Mouse (Mus musculus) hindbrain, embryonic 16.5 days (tissue): ENCODE measurements around the gene Tiam1. TPM values are rescaled to one million over a fixed set of nuclear protein-coding genes. Genes with fewer than 3 reads are reported as not detected.
A peak's percentile ranks its signal among the peaks of the same experiment; 100 is the strongest.

ENCODE experiments used
- ATAC-seq: fragments of 200-750 bp; cut with Nextera tagmentation; 2 replicates; pipeline ENCODE4 v1.8.0; 2017; ENCODE audit warnings: moderate TSS enrichment, moderate library complexity
- H3K27ac ChIP-seq: fragments of 300-500 bp; sonication (generic); 2 replicates; pipeline ENCODE4 v1.5.1; 2014; ENCODE audit warnings: low read depth, mild to moderate bottlenecking, control low read depth, low read length, moderate library complexity
- H3K27me3 ChIP-seq: fragments of 300-500 bp; sonication (generic); replicated peaks from 2 replicates; pipeline ENCODE4 v1.6.1; 2014; ENCODE audit warnings: low read length; ENCODE audit not compliant: control insufficient read depth, insufficient read depth
- H3K36me3 ChIP-seq: fragments of 300-500 bp; sonication (generic); 2 replicates; pipeline ENCODE4 v1.6.1; 2014; ENCODE audit warnings: mild to moderate bottlenecking, low read length, moderate library complexity, mixed read lengths; ENCODE audit not compliant: control insufficient read depth, insufficient read depth
- H3K4me1 ChIP-seq: fragments of 300-500 bp; sonication (generic); 2 replicates; pipeline ENCODE4 v1.6.1; 2014; ENCODE audit warnings: low read depth, low read length; ENCODE audit not compliant: control insufficient read depth, insufficient read depth
- H3K4me2 ChIP-seq: fragments of 300-500 bp; sonication (generic); 2 replicates; pipeline ENCODE4 v1.6.1; 2014; ENCODE audit warnings: mild to moderate bottlenecking, low read length, control low read depth, moderate library complexity
- H3K4me3 ChIP-seq: fragments of 300-500 bp; sonication (generic); 2 replicates; pipeline ENCODE4 v1.5.1; 2014; ENCODE audit warnings: mild to moderate bottlenecking, low read length, control low read depth, moderate library complexity
- H3K9ac ChIP-seq: fragments of 300-500 bp; sonication (generic); 2 replicates; pipeline ENCODE4 v1.6.1; 2014; ENCODE audit warnings: low read depth, mild to moderate bottlenecking, control low read depth, low read length, moderate library complexity
- H3K9me3 ChIP-seq: fragments of 300-500 bp; sonication (generic); 2 replicates; pipeline ENCODE4 v1.6.1; 2014; ENCODE audit warnings: mild to moderate bottlenecking, low read length, moderate library complexity; ENCODE audit not compliant: control insufficient read depth
- WGBS: fragments of 180-500 bp; shearing (Covaris S2); extraction: QIAGEN DNeasy Blood & Tissue Kit; methylation state at CpG from one replicate; pipeline ENCODE4 v1.1.7; 2014; 5-methylcytosine and 5-hydroxymethylcytosine counted together
- polyA plus RNA-seq: library from polyadenylated mRNA; unstranded; fragments of >200 nt; fragmentation: Nextera tagmentation; extraction: Ambion mirVana; gene quantifications from 2 replicates; pipeline ENCODE4 v1.2.1, GENCODE M21; 2015

Gene Tiam1
- polyA plus RNA-seq, 1 experiment from 2014 or later = 16.6 TPM

DNA sequence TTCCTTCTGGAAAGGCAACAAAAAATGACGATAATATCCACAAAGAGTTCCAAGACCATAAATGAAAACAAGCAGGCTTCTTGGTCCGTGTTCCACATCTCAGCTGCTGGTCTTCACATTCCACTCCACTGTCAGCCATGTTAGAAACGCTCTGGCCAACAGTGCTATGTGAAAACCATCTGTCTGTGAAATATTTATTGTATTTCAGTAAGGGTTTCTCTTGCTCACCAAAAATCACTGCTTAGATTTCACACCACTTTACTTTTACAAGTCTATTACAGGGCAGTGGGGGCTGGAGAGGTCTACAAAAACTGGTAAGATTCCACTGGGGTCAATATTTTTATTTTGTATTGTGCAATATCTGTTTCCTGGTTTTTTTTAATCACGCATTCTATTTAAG, 127.5 kb downstream of the Tiam1 start:
- 73% methylated on average over 4 of the region's 4 CpGs for WGBS
- Histone ChIP-seq H3K9ac (no peak overlapping the region), H3K4me3 (no peak overlapping the region), H3K27ac (no peak overlapping the region), H3K4me1 (no peaks in the 10 kb centered on the region; the same call in 1 of the 2 replicates), H3K9me3 (no peaks in the 10 kb centered on the region), H3K4me2 (no peak overlapping the region), H3K36me3 (no peaks in the 10 kb centered on the region), H3K27me3 (no peaks in the 10 kb centered on the region)
- ATAC-seq = no peak

DNA sequence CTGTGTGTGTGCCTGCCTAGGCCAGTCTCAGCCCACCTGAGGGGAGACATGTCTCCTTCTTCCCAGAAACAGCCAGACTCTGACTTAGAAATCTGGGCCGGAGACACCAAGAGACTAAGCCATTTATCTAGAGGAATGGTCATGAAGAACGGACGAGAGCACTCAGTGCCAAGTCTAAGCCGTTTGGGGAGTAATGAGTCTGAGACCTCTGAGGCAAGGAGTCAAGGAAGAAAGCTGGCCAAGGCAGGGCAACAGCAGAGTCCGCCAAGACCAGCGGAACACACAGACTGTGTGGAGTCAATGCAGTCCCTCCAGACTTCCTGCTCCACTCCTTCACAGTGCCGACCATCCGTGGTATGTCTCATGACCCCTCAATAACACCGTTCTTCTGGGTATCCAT, 129.0 kb downstream of the Tiam1 start:
- Histone ChIP-seq H3K27me3 (no peaks in the 10 kb centered on the region), H3K36me3 (no peaks in the 10 kb centered on the region), H3K4me3 (no peak overlapping the region), H3K4me2 (no peak overlapping the region), H3K27ac (no peak overlapping the region), H3K9me3 (no peaks in the 10 kb centered on the region), H3K9ac (no peak overlapping the region), H3K4me1 (no peaks in the 10 kb centered on the region; the same call in none of the 2 replicates)
- WGBS = 85% methylated on average over 9 of the region's 9 CpGs
- no peak for ATAC-seq

DNA sequence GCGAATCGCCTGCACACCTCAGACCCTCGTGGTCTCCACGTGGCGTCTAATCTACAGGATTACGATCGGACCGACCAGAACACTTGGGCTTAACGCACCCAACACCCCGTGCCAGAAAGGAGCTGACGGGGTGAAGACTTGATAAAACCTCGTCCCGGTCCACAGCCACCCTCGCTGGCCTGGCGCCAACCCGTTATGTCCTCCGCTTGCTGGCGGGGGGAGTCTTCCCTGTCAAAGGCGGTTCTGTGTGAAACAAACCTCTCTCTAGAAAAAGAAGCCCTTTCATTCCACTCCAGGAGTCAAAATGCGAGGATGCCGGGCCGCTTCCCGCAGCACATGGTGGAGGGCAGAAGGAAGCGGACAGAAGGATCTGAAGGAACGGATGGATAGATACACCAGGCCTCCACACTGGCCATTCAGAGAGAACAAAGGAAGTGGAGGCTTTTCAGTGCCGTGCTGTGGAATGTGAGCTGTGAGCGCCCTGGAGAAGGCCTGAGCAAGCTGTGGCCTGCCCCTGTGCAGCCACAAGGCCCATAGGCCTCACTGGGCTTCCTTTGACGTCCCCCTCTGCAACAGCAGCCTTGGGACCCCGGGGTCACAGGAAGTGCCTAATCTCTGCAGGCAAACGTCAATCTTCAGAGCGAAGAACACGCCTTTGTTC, 131.9 kb downstream of the Tiam1 start:
- ATAC-seq = peak; percentile 67
- WGBS = 62% methylated on average over 32 of the region's 32 CpGs

DNA sequence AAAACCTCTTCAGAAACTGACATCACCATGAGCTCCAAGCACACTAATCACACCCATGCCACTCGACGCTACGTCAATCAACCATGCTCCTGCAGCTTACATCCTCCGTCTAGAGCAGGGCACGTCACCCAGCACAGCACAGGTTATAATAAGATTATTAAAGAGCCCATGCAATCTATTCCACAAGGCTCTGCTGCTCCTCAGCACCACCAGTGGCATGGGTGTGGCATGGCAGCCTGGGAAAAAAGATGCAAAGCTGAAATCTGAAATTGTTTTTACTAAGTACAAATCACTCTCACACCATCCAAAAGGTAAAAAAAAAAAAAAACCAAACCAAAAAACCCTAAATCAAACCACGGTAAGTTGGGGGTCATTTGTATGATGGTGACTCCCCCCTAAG, 135.1 kb downstream of the Tiam1 start:
- no peak overlapping the region for H3K4me3 ChIP-seq
- no peak for ATAC-seq
- H3K36me3 ChIP-seq = no peaks in the 10 kb centered on the region
- H3K27ac ChIP-seq = no peak overlapping the region
- WGBS = 87% methylated on average over 6 of the region's 6 CpGs
- H3K4me2 ChIP-seq = no peak overlapping the region
- H3K4me1 ChIP-seq = no peaks in the 10 kb centered on the region; the same call in none of the 2 replicates
- H3K9me3 ChIP-seq = no peaks in the 10 kb centered on the region
- no peak overlapping the region for H3K9ac ChIP-seq
- H3K27me3 ChIP-seq = no peaks in the 10 kb centered on the region

More for the DNA sequence above, 131.9 kb downstream of the Tiam1 start:
- Histone ChIP-seq H3K9ac (no peak overlapping the region), H3K4me1 (no peaks in the 10 kb centered on the region; the same call in none of the 2 replicates), H3K9me3 (no peaks in the 10 kb centered on the region), H3K27me3 (no peaks in the 10 kb centered on the region), H3K36me3 (no peaks in the 10 kb centered on the region), H3K4me3 (no peak overlapping the region), H3K4me2 (no peak overlapping the region), H3K27ac (no peak overlapping the region)

DNA sequence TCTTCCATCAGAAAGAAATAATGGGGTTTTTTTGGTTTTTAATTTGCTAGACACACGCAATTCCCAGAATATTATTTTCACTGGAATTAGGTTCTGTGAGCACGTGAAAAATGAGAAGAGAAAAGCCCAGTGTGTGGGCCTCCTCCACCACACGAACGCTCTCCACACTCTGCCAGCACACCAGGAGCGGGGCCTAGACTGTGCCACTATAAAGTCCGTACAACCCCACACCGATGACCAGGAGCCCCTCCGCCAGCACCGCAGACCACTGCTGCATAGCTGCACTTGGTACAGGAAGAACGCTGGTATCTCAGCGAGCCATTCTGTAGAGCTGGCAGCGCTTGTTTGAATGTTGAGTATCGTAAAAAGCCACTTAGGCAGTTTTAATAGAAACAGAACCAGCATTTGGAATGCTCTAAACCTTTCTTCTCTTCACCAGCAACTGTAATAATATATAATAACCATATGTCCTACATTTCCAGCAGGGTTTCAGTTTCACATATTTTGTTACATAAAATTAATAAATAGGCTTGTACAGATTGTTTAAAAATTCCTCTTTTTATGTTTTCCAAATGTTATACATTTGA, 136.1 kb downstream of the Tiam1 start:
- H3K9ac ChIP-seq = no peak overlapping the region
- H3K27me3 ChIP-seq = no peaks in the 10 kb centered on the region
- H3K4me3 ChIP-seq = no peak overlapping the region
- no peak for ATAC-seq
- 76% methylated on average over 13 of the region's 13 CpGs for WGBS
- H3K4me2 ChIP-seq = no peak overlapping the region
- H3K27ac ChIP-seq = no peak overlapping the region
- no peaks in the 10 kb centered on the region; the same call in none of the 2 replicates for H3K4me1 ChIP-seq
- H3K9me3 ChIP-seq = no peaks in the 10 kb centered on the region
- no peaks in the 10 kb centered on the region for H3K36me3 ChIP-seq

DNA sequence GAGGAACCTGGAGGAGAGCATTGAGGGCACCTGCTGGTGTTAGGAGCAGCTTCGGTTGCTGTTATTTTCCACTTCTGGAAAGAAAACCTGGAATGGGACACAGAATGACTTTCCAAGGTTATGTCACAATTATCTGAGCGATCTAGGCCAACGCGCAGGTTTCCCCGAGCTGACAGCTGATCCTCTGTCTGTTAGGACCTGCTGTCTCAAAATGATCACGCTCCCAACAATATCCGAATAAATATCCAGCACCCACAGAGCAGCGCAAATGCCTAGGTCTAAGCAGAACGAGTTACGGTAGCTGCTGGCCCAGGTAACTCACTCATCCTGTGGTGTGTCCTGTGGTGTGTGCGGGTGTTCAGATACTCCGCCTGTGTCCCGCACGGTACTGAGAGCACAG, 140.0 kb downstream of the Tiam1 start:
- H3K4me3 ChIP-seq = no peak overlapping the region
- WGBS = 95% methylated on average over 14 of the region's 14 CpGs

DNA sequence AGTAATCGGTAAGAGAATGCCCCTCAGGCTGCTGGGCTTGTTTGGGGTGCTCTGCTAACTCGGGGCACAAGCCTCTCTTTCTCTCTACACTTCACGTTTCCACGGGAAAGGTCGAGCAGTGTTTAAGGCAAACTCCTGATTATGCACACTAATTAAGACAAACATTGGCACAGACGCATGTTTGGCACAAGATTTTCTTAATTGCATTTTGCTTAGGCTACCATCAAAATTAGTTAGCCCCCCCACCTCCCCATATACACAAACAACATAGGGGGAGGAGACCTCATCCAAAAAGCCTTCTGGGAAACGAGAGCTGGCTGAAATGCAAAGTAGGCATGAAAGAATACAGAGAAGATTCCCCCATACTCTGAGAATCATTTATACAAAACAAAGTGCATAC, 148.4 kb downstream of the Tiam1 start:
- no peaks in the 10 kb centered on the region for H3K27me3 ChIP-seq
- H3K4me1 ChIP-seq = no peaks in the 10 kb centered on the region; the same call in 1 of the 2 replicates
- H3K4me3 ChIP-seq = no peak overlapping the region
- no peak overlapping the region for H3K9ac ChIP-seq
- no peak overlapping the region for H3K27ac ChIP-seq
- H3K4me2 ChIP-seq = no peak overlapping the region
- no peaks in the 10 kb centered on the region for H3K36me3 ChIP-seq
- H3K9me3 ChIP-seq = no peaks in the 10 kb centered on the region; the same call in 1 of the 2 replicates
- 47% methylated on average over 7 of the region's 7 CpGs for WGBS
- ATAC-seq = 0 out of 2 replicates have a peak, but pooled peaks have one; percentile 27

More for the DNA sequence above, 140.0 kb downstream of the Tiam1 start:
- Histone ChIP-seq H3K9ac (no peak overlapping the region), H3K4me2 (no peak overlapping the region), H3K9me3 (no peaks in the 10 kb centered on the region), H3K27ac (no peak overlapping the region), H3K36me3 (no peaks in the 10 kb centered on the region), H3K4me1 (no peaks in the 10 kb centered on the region), H3K27me3 (no peaks in the 10 kb centered on the region)
- no peak for ATAC-seq

DNA sequence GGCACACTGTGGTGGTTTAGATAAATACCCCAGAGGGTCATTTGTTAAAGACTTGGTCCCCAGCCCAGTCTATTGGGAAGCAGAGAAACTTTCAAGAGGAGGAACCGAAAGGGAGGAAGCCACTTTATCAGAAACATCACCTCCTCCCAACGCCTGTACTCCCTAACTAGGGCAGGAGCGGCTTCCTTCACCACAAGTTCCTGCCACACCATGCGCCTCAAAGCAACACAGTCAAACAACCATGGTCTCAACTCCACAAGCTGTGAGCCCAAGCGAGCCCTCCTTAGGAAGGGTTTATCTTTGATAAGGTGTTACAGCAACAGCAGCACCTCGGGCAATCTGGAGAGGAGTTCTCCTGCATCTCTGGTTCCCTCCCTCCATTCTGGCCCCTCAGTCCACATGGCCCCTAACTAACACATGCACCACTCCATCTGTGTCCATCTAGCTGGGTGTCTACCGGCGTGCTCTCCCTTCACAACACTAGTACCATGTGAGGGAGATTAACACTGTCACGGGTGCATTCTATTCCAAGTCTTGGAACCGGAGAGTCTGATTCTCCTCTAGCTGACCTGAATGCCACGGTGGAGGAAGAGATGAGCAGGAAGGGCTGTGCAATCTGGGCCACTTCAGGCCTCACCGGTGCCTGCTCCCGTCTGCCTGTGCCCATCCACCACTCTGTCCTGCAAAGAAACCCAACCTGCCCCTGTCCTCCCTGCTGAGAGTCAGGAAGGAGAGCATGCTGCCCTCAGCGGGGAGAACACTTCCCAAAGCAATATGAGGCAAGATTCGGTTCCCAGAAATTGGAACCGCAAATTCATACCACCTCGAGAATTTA, 149.4 kb downstream of the Tiam1 start:
- ATAC-seq = peak; percentile 18; the same call in 1 of the 2 replicates
- 85% methylated on average over 17 of the region's 17 CpGs for WGBS

DNA sequence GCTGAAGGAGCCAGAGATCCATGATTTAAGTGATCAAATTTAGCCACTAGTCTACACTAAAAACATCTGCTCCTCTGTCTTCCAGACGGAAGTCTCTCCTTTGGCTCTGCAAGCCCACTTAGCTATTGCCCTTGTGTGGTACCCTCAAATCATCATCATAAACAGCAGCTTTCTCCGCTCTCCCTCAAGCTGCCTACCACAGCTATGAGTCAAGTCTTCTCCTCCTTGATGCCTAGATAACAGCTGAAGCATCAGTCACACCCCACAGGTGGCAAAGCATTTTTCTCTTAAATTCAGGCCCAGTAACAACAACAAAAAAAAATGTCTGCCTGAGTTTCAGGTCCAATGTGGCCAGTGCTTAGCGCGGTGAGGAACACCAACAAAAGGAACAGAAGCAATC, 150.1 kb downstream of the Tiam1 start:
- no peak overlapping the region for H3K27ac ChIP-seq
- ATAC-seq = no peak

More for the DNA sequence above, 149.4 kb downstream of the Tiam1 start:
- no peak overlapping the region for H3K4me3 ChIP-seq
- no peak overlapping the region for H3K9ac ChIP-seq
- no peaks in the 10 kb centered on the region for H3K27me3 ChIP-seq
- no peaks in the 10 kb centered on the region for H3K36me3 ChIP-seq
- no peaks in the 10 kb centered on the region; the same call in 1 of the 2 replicates for H3K9me3 ChIP-seq
- no peak overlapping the region for H3K4me2 ChIP-seq
- no peak overlapping the region for H3K27ac ChIP-seq
- no peaks in the 10 kb centered on the region; the same call in 1 of the 2 replicates for H3K4me1 ChIP-seq

More for the DNA sequence above, 150.1 kb downstream of the Tiam1 start:
- no peaks in the 10 kb centered on the region for H3K36me3 ChIP-seq
- H3K9ac ChIP-seq = no peak overlapping the region
- no peak overlapping the region for H3K4me3 ChIP-seq
- no peaks in the 10 kb centered on the region; the same call in 1 of the 2 replicates for H3K9me3 ChIP-seq
- no peak overlapping the region for H3K4me2 ChIP-seq
- 97% methylated on average over 4 of the region's 4 CpGs for WGBS
- H3K4me1 ChIP-seq = no peaks in the 10 kb centered on the region; the same call in 1 of the 2 replicates
- H3K27me3 ChIP-seq = no peaks in the 10 kb centered on the region
